Mouse (Mus musculus): ENCODE data around the gene Hmg20a. TPM values are rescaled to one million over a fixed set of nuclear protein-coding genes. Genes with fewer than 3 reads are reported as not detected.
A peak's percentile ranks its signal among the peaks of the same experiment; 100 is the strongest.
"Not testable (repeated sequence)": the region's sequence is repeated elsewhere in the genome, so short reads cannot be mapped to it uniquely, and the experiment has no call there.

Gene Hmg20a
- total RNA-seq, 2 experiments from 2014 or later: 62.8 to 64.4 TPM

- DNase-seq (ENCODE audit: low spot score in 2 of 2): not testable (repeated sequence)
These were observed 19.0 kb downstream of the Hmg20a start for GRCm38 (mm10) chr9:56437300-56437892.

- DNase-seq (ENCODE audit: low spot score in 2 of 2): no peak
These were observed 21.3 kb downstream of the Hmg20a start for GRCm38 (mm10) chr9:56439699-56440098.

GRCm38 (mm10) chr9:56451570-56451969 is 33.2 kb downstream of the Hmg20a start:
- peak; percentile 25 to 55 for DNase-seq (ENCODE audit: low spot score in 2 of 2)

GRCm38 (mm10) chr9:56453038-56453815 is 34.8 kb downstream of the Hmg20a start:
- DNase-seq (ENCODE audit: low spot score in 2 of 2): no peak

DNA sequence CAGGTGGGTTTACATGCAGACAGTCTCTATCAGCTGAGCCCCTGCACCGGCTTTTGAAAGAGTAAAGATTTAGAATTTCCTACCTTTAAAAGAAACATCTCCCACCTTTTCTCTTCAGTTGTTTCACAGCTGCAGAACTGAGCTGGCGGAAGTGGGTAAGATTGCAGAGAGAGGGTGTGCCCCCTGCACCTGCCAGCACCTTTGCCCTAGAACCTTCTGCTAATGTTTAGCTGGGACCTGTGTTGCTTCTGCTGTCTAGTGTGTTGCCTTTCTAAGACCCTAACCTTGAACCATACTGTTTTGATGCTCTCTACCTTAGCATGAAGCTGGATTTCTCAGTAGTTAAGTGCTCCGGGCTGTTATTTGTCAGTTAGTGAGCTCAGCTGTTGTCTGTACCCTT is 38.0 kb downstream of the Hmg20a start:
- no peak for DNase-seq (ENCODE audit: low spot score in 2 of 2)

DNA sequence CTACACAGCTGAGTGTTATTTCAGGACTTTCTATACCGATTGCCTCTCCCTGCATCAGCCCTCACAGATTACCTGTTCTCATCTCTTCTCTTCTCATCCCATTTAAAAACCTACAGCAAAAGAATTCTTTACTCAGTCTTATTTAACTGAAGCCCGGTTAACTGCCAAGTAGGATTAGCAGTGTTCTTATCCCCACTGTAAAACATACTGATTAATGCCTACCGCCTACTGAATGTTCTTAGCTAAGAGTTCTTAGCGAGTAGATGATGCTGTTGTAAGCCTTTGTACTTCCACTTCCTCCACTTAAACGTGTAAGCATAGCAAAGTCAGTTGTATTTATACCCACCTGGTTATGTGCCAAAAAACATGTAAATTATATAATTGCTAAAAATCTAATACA is 42.6 kb downstream of the Hmg20a start:
- no peak for DNase-seq (ENCODE audit: low spot score in 2 of 2)

- no peak for DNase-seq (ENCODE audit: low spot score in 2 of 2)
These were observed 44.2 kb downstream of the Hmg20a start for GRCm38 (mm10) chr9:56462606-56463005.

DNA sequence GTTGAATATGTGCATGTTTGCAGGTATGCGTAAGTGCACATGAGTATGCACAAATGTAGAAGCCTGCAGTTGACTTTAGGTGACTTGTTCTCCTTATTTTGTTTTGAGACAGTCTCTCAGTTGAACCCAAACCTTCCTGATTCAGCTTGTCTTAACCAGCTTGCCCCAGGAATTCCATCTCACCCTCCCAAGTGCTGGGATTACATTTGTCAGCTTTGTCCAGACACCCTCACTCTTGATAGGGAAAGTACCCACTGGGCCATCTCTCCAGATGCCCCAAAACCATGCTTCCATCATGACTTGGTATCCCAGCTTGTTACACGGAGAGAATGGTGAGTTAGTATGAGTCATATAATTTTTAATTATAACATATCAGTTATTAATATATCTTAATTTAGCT is 44.6 kb downstream of the Hmg20a start:
- no peak for DNase-seq (ENCODE audit: low spot score in 2 of 2)

DNA sequence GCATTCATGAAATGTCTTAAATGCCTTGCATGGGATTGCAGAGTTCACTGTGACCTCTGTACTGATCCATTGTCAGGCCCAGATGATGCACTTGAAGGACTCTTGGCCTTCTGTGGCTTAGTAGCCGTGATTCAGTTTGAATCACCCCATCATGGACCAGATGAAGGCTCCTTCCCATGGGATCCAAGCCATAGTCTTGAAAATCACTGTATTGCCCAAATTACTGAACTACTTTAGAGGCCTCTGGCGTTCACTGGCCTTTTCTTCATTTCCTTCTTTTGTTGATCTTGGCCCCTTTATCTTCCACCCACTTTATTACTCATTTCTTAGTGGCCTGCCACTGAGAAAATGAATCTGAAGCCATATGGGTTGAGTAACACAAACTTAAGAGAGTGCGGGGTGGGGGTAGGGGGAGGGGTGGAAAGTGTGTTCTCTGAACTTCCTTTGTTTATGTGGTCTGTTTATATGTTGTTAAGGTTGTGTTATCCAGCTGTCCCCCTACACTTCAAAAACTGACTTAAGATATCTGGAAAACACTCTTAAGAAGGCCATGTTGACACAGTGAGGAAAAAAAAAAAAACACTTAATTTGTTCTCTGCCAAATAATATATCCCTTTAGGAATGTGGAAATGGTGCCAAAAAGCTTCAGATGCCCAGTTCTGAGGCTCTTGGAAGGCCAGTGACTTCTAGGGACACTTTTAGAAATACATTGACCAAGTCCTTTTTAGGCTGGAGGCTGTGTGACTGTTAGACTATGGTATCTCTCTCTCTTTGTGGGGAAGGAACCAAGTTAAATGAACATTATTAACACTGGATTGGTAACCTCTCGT is 45.5 kb downstream of the Hmg20a start:
- no peak for DNase-seq (ENCODE audit: low spot score in 2 of 2)

GRCm38 (mm10) chr9:56464863-56465654 is 46.6 kb downstream of the Hmg20a start:
- DNase-seq (ENCODE audit: low spot score in 2 of 2): no peak

DNA sequence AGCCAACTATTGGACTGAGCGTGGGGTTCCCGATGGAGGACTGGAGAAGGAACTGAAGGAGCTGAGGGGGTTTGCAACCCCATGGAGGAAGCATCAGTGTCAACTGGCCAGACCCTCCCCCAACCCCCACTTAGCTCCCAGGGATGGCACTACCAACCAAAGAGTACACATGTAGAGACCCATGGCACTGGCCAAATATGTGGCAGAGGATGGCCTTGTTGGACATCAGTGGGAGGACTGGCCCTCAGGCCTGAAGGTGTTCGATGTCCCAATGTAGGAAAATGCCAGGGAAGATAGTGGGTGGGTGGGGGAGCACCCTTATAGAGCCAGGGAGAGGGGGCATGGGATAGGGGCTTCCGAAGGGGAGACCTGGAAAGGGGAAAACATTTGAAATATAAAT is 47.8 kb downstream of the Hmg20a start:
- no peak for DNase-seq (ENCODE audit: low spot score in 2 of 2)

DNA sequence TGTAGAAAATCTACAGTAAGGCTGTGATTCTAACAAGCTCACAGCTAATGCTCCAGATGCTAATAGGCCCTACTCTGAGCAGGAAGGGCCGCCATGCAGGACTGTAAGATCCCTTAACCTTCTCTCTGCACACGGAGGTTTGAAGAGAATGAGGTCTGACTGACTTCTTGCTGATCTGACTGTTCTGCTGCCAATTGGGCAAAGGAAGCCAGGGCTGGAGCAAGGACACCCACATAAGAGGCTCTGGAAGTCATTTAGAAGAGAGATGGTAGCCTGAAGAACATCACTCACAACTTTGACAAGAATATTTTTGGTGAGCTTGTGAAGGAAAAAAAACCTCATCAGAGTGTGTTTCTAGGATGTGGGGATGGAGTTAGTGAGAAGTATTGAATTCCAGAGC is 51.2 kb downstream of the Hmg20a start:
- DNase-seq (ENCODE audit: low spot score in 2 of 2): no peak

DNA sequence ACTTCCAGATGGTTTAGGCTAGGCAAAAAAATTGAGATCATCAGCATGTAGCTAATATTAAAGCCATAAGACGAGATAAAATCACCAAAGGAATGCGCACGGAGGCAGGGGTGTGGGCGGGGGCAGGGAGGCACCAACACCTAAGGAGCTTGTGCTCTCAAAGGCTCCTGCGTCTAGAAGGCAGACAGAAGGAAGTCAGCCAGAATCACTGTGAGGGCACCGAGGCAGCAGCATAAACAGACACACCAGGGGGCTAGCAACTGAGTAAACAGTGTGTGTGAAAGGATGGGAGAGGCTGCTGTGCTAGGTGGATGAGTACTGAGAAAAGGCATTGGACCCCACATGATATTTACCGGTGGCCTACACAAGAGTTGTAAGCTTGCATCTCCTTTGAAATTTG is 51.9 kb downstream of the Hmg20a start:
- no peak for DNase-seq (ENCODE audit: low spot score in 2 of 2)

- no peak for DNase-seq (ENCODE audit: low spot score in 2 of 2)
These were observed 60.7 kb downstream of the Hmg20a start for GRCm38 (mm10) chr9:56478975-56479647.

- no peak for DNase-seq (ENCODE audit: low spot score in 2 of 2)
These were observed 64.2 kb downstream of the Hmg20a start for GRCm38 (mm10) chr9:56482623-56483022.

GRCm38 (mm10) chr9:56485423-56485822 is 67.0 kb downstream of the Hmg20a start:
- DNase-seq (ENCODE audit: low spot score in 2 of 2): no peak

DNA sequence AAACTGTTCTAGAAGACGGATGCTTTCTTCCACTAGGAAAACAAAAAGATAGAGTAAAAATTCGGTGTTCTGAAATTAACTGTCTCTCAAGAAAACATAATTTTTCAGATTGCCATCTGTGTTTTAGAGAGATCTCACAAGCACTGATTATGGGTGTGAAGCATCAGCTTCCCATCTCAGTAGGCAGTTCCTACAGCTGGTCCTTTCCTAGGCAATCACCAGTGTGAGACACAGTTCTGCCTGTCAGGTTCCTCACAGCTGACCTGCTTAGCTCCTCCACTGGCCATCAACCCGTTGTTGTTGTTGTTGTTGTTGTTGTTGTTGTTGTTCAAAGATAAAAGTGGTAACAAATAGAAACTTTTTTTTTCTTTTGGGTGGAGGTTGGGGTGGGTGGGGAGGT is 67.7 kb downstream of the Hmg20a start:
- no peak for DNase-seq (ENCODE audit: low spot score in 2 of 2)

DNA sequence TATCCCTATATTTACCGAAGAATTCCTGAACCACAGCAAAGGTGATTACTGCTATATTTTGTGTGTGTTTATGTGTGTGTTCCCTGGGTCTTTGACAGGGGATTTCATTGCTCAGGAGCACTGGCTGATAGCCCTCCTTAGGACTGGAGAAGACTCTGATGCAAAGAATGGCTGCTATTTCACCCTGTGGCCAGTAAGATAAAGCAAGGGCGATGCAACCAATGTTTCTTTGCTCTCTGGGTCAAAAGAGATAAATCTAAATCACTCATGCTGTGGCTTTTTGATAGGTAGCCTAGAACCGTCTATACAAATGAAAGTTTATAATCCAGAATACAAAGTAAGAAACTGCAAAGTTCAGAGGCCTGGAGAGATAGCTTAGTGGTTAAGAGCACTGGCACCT is 69.2 kb downstream of the Hmg20a start:
- no peak for DNase-seq (ENCODE audit: low spot score in 2 of 2)

DNA sequence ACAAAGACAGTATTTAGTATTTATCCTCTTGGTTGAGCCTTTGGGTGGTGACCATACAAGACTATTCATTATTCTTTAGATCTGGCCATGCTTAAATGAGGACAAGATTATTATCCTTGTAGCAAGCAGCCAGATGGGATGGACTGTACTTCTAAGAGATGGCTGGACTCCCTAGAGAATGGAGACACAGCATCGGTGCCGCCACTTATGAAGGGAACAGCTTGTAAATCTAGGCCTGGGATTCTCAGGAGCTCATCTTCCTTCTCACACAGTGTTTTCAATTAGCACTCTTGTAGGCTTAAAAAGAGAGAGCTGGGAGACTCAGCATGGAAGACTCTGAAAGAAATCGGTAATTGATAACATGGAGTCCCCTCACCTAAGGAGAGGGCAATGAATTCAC is 74.0 kb downstream of the Hmg20a start:
- no peak for DNase-seq (ENCODE audit: low spot score in 2 of 2)

GRCm38 (mm10) chr9:56492916-56493315 is 74.5 kb downstream of the Hmg20a start:
- no peak for DNase-seq (ENCODE audit: low spot score in 2 of 2)

GRCm38 (mm10) chr9:56495088-56495487 is 76.7 kb downstream of the Hmg20a start:
- DNase-seq (ENCODE audit: low spot score in 2 of 2): no peak
